Mouse (Mus musculus): ENCODE measurements around the gene Bex6. TPM values are rescaled to one million over a fixed set of nuclear protein-coding genes. Genes with fewer than 3 reads are reported as not detected.
"Not testable (repeated sequence)": the region's sequence is repeated elsewhere in the genome, so short reads cannot be mapped to it uniquely, and the experiment has no call there.

The Bex6 gene
- polyA plus RNA-seq, 1 experiment from 2014 or later: not detected

- DNase-seq (ENCODE audit: low spot score): no peak
- no peak for ATAC-seq (replicated peaks; ENCODE audit: insufficient number of reproducible peaks, low FRiP score, low TSS enrichment, low read depth)
- H3K27ac ChIP-seq (replicated peaks; ENCODE audit: low read depth, low read length): no peak overlapping the region
- H3K4me3 ChIP-seq (ENCODE audit: low read depth, low read length): no peak overlapping the region
- no peaks in the 10 kb centered on the region for H3K9me3 ChIP-seq (replicated peaks; ENCODE audit: control insufficient read depth, low read length)
- no peaks in the 10 kb centered on the region for H3K36me3 ChIP-seq (replicated peaks; ENCODE audit: control insufficient read depth, insufficient read depth, low read depth, low read length)
- no peak overlapping the region for H3K9ac ChIP-seq (replicated peaks; ENCODE audit: low read length)
- no peaks in the 10 kb centered on the region for H3K4me1 ChIP-seq (ENCODE audit: control insufficient read depth, insufficient read depth, low read length)
- H3K4me2 ChIP-seq (ENCODE audit: low read depth, low read length): no peak overlapping the region
- H3K27me3 ChIP-seq (ENCODE audit: control insufficient read depth, insufficient read depth, low read length): no peaks in the 10 kb centered on the region
Measured at GRCm38 (mm10) chr16:32214156-32214555, 34.5 kb downstream of the Bex6 start.

DNA sequence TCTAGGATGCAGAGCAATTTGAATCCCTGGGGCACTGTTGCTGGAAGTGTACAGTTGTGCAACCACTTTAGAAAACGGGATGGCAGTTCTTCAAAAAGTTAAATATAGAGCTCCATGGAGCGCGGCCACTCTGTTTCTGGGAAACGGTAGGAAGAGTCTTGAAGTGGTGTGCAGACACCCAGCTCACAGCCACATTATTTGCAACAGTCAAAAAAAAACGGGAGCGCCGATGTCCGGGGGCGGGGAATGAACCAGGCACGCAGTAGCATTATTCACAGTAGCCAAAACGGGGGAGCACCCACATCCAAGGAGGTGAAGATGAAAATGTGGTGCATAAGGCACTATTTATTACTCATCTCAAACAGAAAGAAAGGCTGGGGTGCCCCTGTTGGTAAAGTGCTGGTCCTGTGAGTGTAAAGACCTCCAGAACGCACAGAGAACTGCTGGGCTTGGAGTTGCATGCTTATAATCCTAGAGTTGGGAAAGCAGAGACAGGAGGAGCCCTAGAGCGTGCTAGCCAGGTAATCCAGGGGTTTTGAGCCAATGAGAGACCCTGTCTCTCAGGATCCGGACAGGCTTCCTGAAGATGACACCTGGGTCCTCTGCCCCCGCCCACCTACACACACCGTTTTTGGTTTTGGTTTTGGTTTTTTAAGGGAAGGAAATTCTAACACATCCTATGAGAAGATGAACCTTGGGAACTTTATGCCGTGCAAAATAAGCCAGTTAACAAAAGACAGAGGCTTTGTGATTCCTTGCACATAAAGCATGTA, 35.4 kb downstream of the Bex6 start:
- DNase-seq (ENCODE audit: low spot score) (no peak), ATAC-seq (replicated peaks; ENCODE audit: insufficient number of reproducible peaks, low FRiP score, low TSS enrichment, low read depth) (no peak)
- H3K36me3 ChIP-seq (replicated peaks; ENCODE audit: control insufficient read depth, insufficient read depth, low read depth, low read length): no peaks in the 10 kb centered on the region
- WGBS: 78% methylated on average over 17 of the region's 17 CpGs
- H3K9me3 ChIP-seq (replicated peaks; ENCODE audit: control insufficient read depth, low read length): no peaks in the 10 kb centered on the region
- no peak overlapping the region for H3K4me2 ChIP-seq (ENCODE audit: low read depth, low read length)
- no peaks in the 10 kb centered on the region for H3K4me1 ChIP-seq (ENCODE audit: control insufficient read depth, insufficient read depth, low read length)
- no peak overlapping the region for H3K4me3 ChIP-seq (ENCODE audit: low read depth, low read length)
- H3K27me3 ChIP-seq (ENCODE audit: control insufficient read depth, insufficient read depth, low read length): no peaks in the 10 kb centered on the region
- H3K9ac ChIP-seq (replicated peaks; ENCODE audit: low read length): no peak overlapping the region
- no peak overlapping the region for H3K27ac ChIP-seq (replicated peaks; ENCODE audit: low read depth, low read length)

GRCm38 (mm10) chr16:32221803-32222202, 42.2 kb downstream of the Bex6 start:
- H3K27me3 ChIP-seq (ENCODE audit: control insufficient read depth, insufficient read depth, low read length): no peaks in the 10 kb centered on the region
- DNase-seq (ENCODE audit: low spot score) (no peak), ATAC-seq (replicated peaks; ENCODE audit: insufficient number of reproducible peaks, low FRiP score, low TSS enrichment, low read depth) (no peak)
- no peaks in the 10 kb centered on the region for H3K9me3 ChIP-seq (replicated peaks; ENCODE audit: control insufficient read depth, low read length)
- no peak overlapping the region for H3K4me3 ChIP-seq (ENCODE audit: low read depth, low read length)
- no peak overlapping the region for H3K27ac ChIP-seq (replicated peaks; ENCODE audit: low read depth, low read length)
- no peaks in the 10 kb centered on the region for H3K4me1 ChIP-seq (ENCODE audit: control insufficient read depth, insufficient read depth, low read length)
- H3K4me2 ChIP-seq (ENCODE audit: low read depth, low read length): no peak overlapping the region
- H3K9ac ChIP-seq (replicated peaks; ENCODE audit: low read length): no peak overlapping the region
- no peaks in the 10 kb centered on the region for H3K36me3 ChIP-seq (replicated peaks; ENCODE audit: control insufficient read depth, insufficient read depth, low read depth, low read length)
- 82% methylated on average over 4 of the region's 4 CpGs for WGBS

DNA sequence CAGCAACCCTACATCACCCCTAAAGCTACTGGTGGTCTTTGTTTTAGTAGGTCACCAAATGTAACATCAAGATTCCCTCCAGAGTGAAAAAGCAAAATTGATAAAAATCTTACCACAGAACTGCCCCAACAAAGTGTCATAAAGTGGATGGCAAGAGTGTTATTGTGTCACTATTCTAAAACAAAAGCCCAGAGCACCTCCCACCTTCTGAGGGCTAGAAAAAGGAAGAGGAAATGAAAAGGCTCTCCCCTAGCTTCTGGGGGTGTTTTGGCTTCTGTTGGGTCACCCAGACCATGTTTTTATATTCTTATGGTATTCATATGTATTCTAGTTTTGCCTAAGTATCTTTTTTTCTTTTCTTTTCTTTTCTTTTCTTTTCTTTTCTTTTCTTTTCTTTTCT, 42.8 kb downstream of the Bex6 start:
- DNase-seq (ENCODE audit: low spot score) (no peak), ATAC-seq (replicated peaks; ENCODE audit: insufficient number of reproducible peaks, low FRiP score, low TSS enrichment, low read depth) (no peak)
- H3K36me3 ChIP-seq (replicated peaks; ENCODE audit: control insufficient read depth, insufficient read depth, low read depth, low read length): no peaks in the 10 kb centered on the region
- H3K9ac ChIP-seq (replicated peaks; ENCODE audit: low read length): no peak overlapping the region
- no peak overlapping the region for H3K27ac ChIP-seq (replicated peaks; ENCODE audit: low read depth, low read length)
- H3K4me1 ChIP-seq (ENCODE audit: control insufficient read depth, insufficient read depth, low read length): no peaks in the 10 kb centered on the region
- H3K4me2 ChIP-seq (ENCODE audit: low read depth, low read length): no peak overlapping the region
- H3K27me3 ChIP-seq (ENCODE audit: control insufficient read depth, insufficient read depth, low read length): no peaks in the 10 kb centered on the region
- no peaks in the 10 kb centered on the region for H3K9me3 ChIP-seq (replicated peaks; ENCODE audit: control insufficient read depth, low read length)
- H3K4me3 ChIP-seq (ENCODE audit: low read depth, low read length): no peak overlapping the region

- not testable (repeated sequence) for DNase-seq (ENCODE audit: low spot score); H3K36me3 ChIP-seq (replicated peaks; ENCODE audit: control insufficient read depth, insufficient read depth, low read depth, low read length); H3K27me3 ChIP-seq (ENCODE audit: control insufficient read depth, insufficient read depth, low read length); H3K27ac ChIP-seq (replicated peaks; ENCODE audit: low read depth, low read length); H3K9me3 ChIP-seq (replicated peaks; ENCODE audit: control insufficient read depth, low read length); H3K9ac ChIP-seq (replicated peaks; ENCODE audit: low read length); ATAC-seq (replicated peaks; ENCODE audit: insufficient number of reproducible peaks, low FRiP score, low TSS enrichment, low read depth); H3K4me1 ChIP-seq (ENCODE audit: control insufficient read depth, insufficient read depth, low read length); H3K4me3 ChIP-seq (ENCODE audit: low read depth, low read length); H3K4me2 ChIP-seq (ENCODE audit: low read depth, low read length)
- 88% methylated on average over 3 of the region's 3 CpGs for WGBS
Measured at GRCm38 (mm10) chr16:32232050-32232449, 52.4 kb downstream of the Bex6 start.

Other genes with a start within 250 kb of the Bex6 start
- 0.41 and 0.56 TPM in 2 replicates for gene Pigz, start 246.0 kb upstream of the Bex6 start, polyA plus RNA-seq (2014; fragmentation: Nextera tagmentation; extraction: Ambion mirVana)
- gene 0610012G03Rik, start 231.3 kb upstream of the Bex6 start, polyA plus RNA-seq (2014; fragmentation: Nextera tagmentation; extraction: Ambion mirVana): 86.6 and 90.6 TPM in 2 replicates
- gene Ncbp2, start 231.3 kb upstream of the Bex6 start, polyA plus RNA-seq (2014; fragmentation: Nextera tagmentation; extraction: Ambion mirVana): 173 TPM in 2 replicates
- 10.0 and 10.9 TPM in 2 replicates for gene Senp5, start 176.5 kb upstream of the Bex6 start, polyA plus RNA-seq (2014; fragmentation: Nextera tagmentation; extraction: Ambion mirVana)
- gene Pak2, start 100.5 kb upstream of the Bex6 start, polyA plus RNA-seq (2014; fragmentation: Nextera tagmentation; extraction: Ambion mirVana): 41.6 and 42.6 TPM in 2 replicates
- gene Pigx, start 80.1 kb upstream of the Bex6 start, polyA plus RNA-seq (2014; fragmentation: Nextera tagmentation; extraction: Ambion mirVana): 168 TPM in 2 replicates
- 46.1 and 46.5 TPM in 2 replicates for gene Cep19, start 80.0 kb upstream of the Bex6 start, polyA plus RNA-seq (2014; fragmentation: Nextera tagmentation; extraction: Ambion mirVana)
- 9.5 and 10.3 TPM in 2 replicates for gene Nrros, start 14.2 kb upstream of the Bex6 start, polyA plus RNA-seq (2014; fragmentation: Nextera tagmentation; extraction: Ambion mirVana)
- gene Fbxo45, start 67.3 kb downstream of the Bex6 start, polyA plus RNA-seq (2014; fragmentation: Nextera tagmentation; extraction: Ambion mirVana): 18.8 and 24.2 TPM in 2 replicates
- gene Wdr53, start 67.4 kb downstream of the Bex6 start, polyA plus RNA-seq (2014; fragmentation: Nextera tagmentation; extraction: Ambion mirVana): 21.1 and 21.2 TPM in 2 replicates
- gene Smco1, start 91.6 kb downstream of the Bex6 start, polyA plus RNA-seq (2014; fragmentation: Nextera tagmentation; extraction: Ambion mirVana): not detected in 2 replicates
- gene Rnf168, start 97.6 kb downstream of the Bex6 start, polyA plus RNA-seq (2014; fragmentation: Nextera tagmentation; extraction: Ambion mirVana): 25.4 and 26.0 TPM in 2 replicates
- 25.1 and 30.6 TPM in 2 replicates for gene Ubxn7, start 152.4 kb downstream of the Bex6 start, polyA plus RNA-seq (2014; fragmentation: Nextera tagmentation; extraction: Ambion mirVana)
- gene Tm4sf19, start 220.7 kb downstream of the Bex6 start, polyA plus RNA-seq (2014; fragmentation: Nextera tagmentation; extraction: Ambion mirVana): 0.22 TPM in 1 of 2 replicates, not detected in the other
- 31.9 and 32.3 TPM in 2 replicates for gene Tctex1d2, start 239.9 kb downstream of the Bex6 start, polyA plus RNA-seq (2014; fragmentation: Nextera tagmentation; extraction: Ambion mirVana)